Mouse (Mus musculus): ENCODE results near the gene Ndufb3. TPM values are rescaled to one million over a fixed set of nuclear protein-coding genes. Genes with fewer than 3 reads are reported as not detected.
A peak's percentile ranks its signal among the peaks of the same experiment; 100 is the strongest.
"Not testable (repeated sequence)": the region's sequence is repeated elsewhere in the genome, so short reads cannot be mapped to it uniquely, and the experiment has no call there.

The Ndufb3 gene
- polyA plus RNA-seq, 1 experiment from 2014 or later = 168 TPM

DNA sequence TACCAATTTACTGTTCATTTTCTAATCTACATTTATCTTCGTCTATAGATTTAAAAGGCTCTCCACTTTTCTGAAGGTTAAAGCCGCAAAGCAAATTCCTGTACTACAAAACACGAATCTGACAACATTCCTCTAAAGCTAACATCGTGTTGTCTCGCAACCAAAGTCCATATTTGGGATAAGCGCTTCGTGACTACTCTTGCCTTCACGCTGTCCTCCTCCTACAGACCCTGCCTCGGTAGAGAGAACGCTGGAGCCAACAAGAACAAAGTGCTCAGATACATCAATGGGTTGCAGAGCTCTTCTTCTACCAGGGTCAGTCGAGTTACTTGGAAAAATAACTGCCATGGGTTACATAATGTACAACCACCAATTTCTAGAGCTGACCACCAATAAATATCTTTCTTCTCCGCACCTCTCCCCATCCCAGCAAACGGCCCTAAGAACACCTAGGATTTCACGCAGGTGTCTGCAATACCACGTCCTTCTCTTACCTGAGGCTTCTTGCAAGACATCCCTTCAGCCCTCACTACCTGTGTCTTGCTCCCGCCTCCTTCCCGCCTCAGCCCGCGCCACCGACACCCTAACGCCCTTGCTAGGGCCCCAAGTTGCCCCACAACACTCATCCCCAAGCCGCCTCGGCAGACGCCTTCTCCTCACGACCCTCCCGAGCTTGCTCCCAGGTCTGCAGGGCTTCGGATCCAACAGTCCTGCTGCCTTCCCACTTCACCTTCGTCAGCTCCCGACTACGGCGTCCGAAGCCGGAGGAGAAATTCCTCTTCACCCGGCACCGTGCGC is 612 bp upstream of the Ndufb3 start:
- Histone ChIP-seq H3K36me3 (no peaks in the 10 kb centered on the region), H3K4me1 (peaks cover 16% of the 10 kb centered on the region), H3K27ac (replicated peaks) (peak overlapping the region; percentile 87; the same call in 1 of the 2 replicates), H3K4me3 (peak overlapping the region; percentile 90), H3K27me3 (no peaks in the 10 kb centered on the region), H3K9ac (replicated peaks) (peak overlapping the region; percentile 88), H3K9me3 (no peaks in the 10 kb centered on the region), H3K4me2 (replicated peaks) (peak overlapping the region; percentile 83)
- peak; percentile 87 for ATAC-seq (replicated peaks)
- WGBS = 6% methylated on average over 35 of the region's 36 CpGs

DNA sequence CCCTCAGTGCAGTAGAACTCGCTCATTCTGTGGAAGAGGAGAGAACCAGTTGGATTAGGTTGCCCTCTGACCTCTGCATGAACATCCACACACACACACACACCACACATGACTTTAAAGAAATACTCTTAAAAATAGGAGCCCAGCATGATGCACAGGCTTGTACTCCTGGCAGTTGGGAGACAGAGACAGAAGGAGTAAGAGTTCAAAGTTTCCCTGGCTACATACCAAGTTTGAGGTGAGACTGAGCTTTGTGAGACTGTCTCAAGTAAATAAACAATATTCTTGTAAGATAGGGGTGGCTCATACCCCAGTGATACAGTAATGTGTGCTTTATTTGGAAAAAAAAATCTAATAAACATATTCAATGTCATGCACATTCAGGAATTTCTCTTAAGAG is 1.3 kb downstream of the Ndufb3 start:
- no peaks in the 10 kb centered on the region for H3K9me3 ChIP-seq
- H3K9ac ChIP-seq (replicated peaks) = no peak overlapping the region
- peak overlapping the region; percentile 61; the same call in 1 of the 2 replicates for H3K4me2 ChIP-seq (replicated peaks)
- H3K4me1 ChIP-seq = peaks cover 16% of the 10 kb centered on the region
- no peak for ATAC-seq (replicated peaks)
- H3K27ac ChIP-seq (replicated peaks) = no peak overlapping the region
- 0 out of 2 replicates have a peak, but pooled peaks cover 3% of the 10 kb centered on the region for H3K36me3 ChIP-seq
- H3K4me3 ChIP-seq = peak overlapping the region; percentile 90
- H3K27me3 ChIP-seq = no peaks in the 10 kb centered on the region
- 96% methylated on average over 1 of the region's 1 CpGs for WGBS

DNA sequence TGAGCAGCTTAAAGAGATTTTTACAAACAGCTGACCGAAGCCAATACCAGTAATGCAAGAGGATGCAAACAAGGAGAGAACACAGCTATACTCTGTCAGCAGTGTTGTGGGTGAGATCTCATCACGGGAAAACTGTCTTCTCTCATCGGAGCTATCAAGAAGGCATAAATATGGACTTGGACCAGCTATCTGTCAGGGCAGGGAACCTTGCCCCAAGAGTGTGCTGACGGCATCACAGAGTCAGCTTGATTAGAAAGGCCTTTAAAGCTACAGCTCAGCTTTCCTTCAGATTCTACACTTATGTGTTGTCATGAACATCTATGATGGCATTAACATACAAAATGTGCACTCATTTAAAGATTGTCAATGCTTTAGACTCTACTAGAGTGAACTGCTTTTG is 16.5 kb downstream of the Ndufb3 start:
- H3K4me2 ChIP-seq (replicated peaks) = no peak overlapping the region
- H3K27me3 ChIP-seq = no peaks in the 10 kb centered on the region
- no peaks in the 10 kb centered on the region for H3K9me3 ChIP-seq
- no peak overlapping the region for H3K9ac ChIP-seq (replicated peaks)
- no peaks in the 10 kb centered on the region for H3K36me3 ChIP-seq
- no peak for ATAC-seq (replicated peaks)
- WGBS = 87% methylated on average over 4 of the region's 4 CpGs
- H3K27ac ChIP-seq (replicated peaks) = no peak overlapping the region
- H3K4me3 ChIP-seq = no peak overlapping the region
- no peaks in the 10 kb centered on the region for H3K4me1 ChIP-seq

DNA sequence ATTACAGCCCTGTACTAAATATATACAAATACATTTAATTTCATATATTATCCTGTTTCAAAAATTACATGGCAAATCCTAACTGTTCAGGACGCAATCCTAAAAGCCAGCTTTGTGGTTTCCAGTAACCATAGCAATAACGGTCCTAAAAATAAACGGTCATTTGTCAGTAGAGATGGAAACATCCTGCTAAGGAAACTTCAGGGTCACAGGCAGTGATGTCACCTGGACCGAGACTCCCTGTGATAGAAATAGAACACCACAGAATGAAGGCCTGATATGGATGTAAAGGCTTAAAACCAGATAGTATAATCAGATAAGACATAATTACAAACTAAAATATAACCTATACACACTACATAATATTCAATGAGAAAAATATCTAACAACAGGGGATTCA is 17.6 kb downstream of the Ndufb3 start:
- Histone ChIP-seq H3K4me3 (no peak overlapping the region), H3K27ac (replicated peaks) (no peak overlapping the region), H3K9me3 (no peaks in the 10 kb centered on the region), H3K9ac (replicated peaks) (no peak overlapping the region), H3K36me3 (no peaks in the 10 kb centered on the region), H3K27me3 (no peaks in the 10 kb centered on the region), H3K4me1 (no peaks in the 10 kb centered on the region), H3K4me2 (replicated peaks) (no peak overlapping the region)
- ATAC-seq (replicated peaks) = no peak
- WGBS = 87% methylated on average over 4 of the region's 4 CpGs

DNA sequence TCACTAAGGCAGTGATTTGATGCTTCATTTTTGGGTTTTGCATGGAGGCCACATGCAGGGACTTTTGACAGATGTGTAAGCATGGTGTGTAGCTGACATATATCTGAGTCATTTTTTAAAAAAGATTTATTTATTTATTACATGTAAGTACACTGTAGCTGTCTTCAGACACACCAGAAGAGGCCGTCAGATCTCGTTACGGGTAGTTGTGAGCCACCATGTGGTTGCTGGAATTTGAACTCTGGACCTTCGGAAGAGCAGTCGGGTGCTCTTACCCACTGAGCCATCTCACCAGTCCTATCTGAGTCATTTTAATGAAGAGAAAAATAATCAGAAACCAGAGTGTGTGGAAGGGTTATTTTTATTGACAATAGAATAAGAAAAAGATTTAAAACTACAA is 23.4 kb downstream of the Ndufb3 start:
- not testable (repeated sequence) for H3K4me3 ChIP-seq; H3K4me1 ChIP-seq; H3K27me3 ChIP-seq; H3K36me3 ChIP-seq; H3K27ac ChIP-seq (replicated peaks); ATAC-seq (replicated peaks); H3K9ac ChIP-seq (replicated peaks); H3K9me3 ChIP-seq; H3K4me2 ChIP-seq (replicated peaks)
- WGBS = 92% methylated on average over 5 of the region's 5 CpGs

DNA sequence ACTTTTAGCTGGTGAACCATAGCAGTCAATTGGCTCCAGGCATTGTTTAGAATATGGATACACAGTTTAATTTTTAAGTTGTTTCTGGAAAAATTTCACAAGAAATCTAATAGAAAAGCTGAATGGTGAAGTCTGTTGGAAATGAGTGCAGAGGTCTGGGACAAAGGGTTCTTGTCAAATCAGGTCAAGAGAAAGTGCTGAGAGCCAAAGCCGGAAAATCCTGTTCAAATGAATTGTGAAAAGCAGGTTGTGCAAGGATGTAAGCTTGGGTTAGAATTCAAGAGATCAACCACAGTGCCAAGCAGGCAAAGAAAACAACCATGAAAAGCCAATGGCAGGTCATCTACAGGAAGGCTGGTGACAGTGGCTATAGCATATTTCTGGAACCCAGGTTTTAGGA is 24.0 kb downstream of the Ndufb3 start:
- Histone ChIP-seq H3K9me3 (no peaks in the 10 kb centered on the region), H3K36me3 (no peaks in the 10 kb centered on the region), H3K27ac (replicated peaks) (no peak overlapping the region), H3K27me3 (no peaks in the 10 kb centered on the region), H3K4me1 (no peaks in the 10 kb centered on the region), H3K9ac (replicated peaks) (no peak overlapping the region), H3K4me2 (replicated peaks) (no peak overlapping the region), H3K4me3 (no peak overlapping the region)
- 85% methylated on average over 1 of the region's 1 CpGs for WGBS
- ATAC-seq (replicated peaks) = no peak

DNA sequence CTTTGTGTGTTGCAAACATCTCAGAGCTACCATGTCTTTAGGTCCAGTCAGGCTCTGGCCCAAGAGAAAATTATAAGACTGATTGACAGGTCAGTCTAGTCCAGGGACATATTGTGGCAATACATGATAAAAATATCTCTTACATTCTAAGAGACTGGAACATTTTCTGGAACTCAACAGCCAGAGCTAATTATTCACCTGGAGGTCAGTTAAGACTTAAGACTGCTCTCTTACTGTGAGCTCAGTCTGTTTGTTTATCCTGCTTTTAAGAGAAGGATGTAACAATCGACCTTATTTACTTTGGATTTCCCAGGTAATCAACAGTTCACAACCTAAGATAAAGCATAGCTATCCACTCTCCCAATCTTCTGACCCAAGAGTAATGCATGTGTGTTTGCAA is 24.4 kb downstream of the Ndufb3 start:
- no peaks in the 10 kb centered on the region for H3K4me1 ChIP-seq
- H3K9me3 ChIP-seq = no peaks in the 10 kb centered on the region
- H3K36me3 ChIP-seq = no peaks in the 10 kb centered on the region
- no peak for ATAC-seq (replicated peaks)
- H3K4me3 ChIP-seq = no peak overlapping the region
- H3K27me3 ChIP-seq = no peaks in the 10 kb centered on the region
- no peak overlapping the region for H3K27ac ChIP-seq (replicated peaks)
- WGBS = 38% methylated on average over 1 of the region's 1 CpGs
- H3K4me2 ChIP-seq (replicated peaks) = no peak overlapping the region
- no peak overlapping the region for H3K9ac ChIP-seq (replicated peaks)

DNA sequence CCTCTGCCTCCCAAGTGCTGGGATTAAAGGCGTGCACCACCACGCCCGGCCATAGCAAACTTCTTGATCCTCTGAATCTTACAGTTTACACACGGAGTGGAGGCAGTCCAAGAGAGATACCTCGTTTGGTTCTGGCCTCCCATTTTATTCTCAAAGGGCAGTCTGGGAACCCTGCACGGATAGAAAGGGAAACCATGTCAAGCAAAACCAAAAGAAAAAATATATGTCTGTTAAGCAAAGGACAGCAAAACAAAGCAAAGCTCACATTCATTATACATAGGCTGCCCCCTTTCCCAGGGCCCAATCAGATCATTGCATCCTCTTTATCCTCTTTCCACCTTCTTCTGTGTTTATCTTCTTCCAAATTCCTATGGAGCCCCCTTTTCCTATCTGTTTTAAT is 27.6 kb downstream of the Ndufb3 start:
- Histone ChIP-seq H3K4me1 (no peaks in the 10 kb centered on the region), H3K27me3 (no peaks in the 10 kb centered on the region), H3K4me2 (replicated peaks) (no peak overlapping the region), H3K9ac (replicated peaks) (no peak overlapping the region), H3K4me3 (no peak overlapping the region), H3K27ac (replicated peaks) (no peak overlapping the region), H3K9me3 (no peaks in the 10 kb centered on the region), H3K36me3 (no peaks in the 10 kb centered on the region)
- no peak for ATAC-seq (replicated peaks)
- WGBS = 82% methylated on average over 6 of the region's 6 CpGs

DNA sequence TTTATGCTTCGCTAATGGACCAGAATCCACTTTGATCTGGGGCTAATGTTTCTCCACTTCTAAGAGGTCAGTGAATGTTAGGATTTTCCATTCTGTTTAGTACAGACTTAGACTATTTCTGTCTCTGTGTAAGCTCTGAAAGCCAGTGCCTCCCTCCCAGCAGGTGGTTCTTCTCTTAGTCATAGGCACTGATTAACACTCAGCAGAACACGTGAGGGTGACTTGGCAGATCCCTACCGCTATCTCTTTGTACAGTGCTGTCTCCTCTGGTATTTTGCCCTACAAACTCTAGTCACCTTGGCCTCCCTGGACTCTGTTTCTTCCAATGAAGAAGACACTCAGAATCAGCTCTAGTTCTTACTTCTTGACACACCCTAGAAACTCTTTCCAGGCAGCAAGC is 28.2 kb downstream of the Ndufb3 start:
- ATAC-seq (replicated peaks) = no peak
- Histone ChIP-seq H3K4me2 (replicated peaks) (no peak overlapping the region), H3K4me1 (no peaks in the 10 kb centered on the region), H3K9ac (replicated peaks) (no peak overlapping the region), H3K27me3 (no peaks in the 10 kb centered on the region), H3K36me3 (no peaks in the 10 kb centered on the region), H3K4me3 (no peak overlapping the region), H3K9me3 (no peaks in the 10 kb centered on the region), H3K27ac (replicated peaks) (no peak overlapping the region)
- 67% methylated on average over 3 of the region's 3 CpGs for WGBS

DNA sequence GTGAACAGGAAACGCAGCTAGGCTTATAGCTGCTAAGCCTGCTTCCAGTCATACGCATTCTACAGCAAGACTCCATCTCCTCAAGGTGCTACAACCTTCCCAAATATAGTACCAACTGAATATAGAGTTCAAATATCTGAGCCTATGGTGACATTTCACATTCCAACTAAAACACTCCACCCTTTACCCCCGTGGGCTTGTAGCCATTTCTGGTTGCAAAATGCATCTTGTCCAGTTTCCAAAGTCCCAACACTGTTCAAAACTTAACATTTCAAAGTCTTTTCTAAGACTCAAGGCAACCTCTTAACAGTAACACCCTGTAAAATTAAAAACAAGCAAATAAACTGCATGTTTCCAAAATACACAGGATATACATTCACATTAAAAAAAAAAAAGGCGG is 29.0 kb downstream of the Ndufb3 start:
- WGBS = 86% methylated on average over 4 of the region's 4 CpGs
- Histone ChIP-seq H3K4me3 (no peak overlapping the region), H3K9ac (replicated peaks) (no peak overlapping the region), H3K4me2 (replicated peaks) (no peak overlapping the region), H3K4me1 (no peaks in the 10 kb centered on the region), H3K9me3 (no peaks in the 10 kb centered on the region), H3K36me3 (no peaks in the 10 kb centered on the region), H3K27ac (replicated peaks) (no peak overlapping the region), H3K27me3 (no peaks in the 10 kb centered on the region)
- no peak for ATAC-seq (replicated peaks)

DNA sequence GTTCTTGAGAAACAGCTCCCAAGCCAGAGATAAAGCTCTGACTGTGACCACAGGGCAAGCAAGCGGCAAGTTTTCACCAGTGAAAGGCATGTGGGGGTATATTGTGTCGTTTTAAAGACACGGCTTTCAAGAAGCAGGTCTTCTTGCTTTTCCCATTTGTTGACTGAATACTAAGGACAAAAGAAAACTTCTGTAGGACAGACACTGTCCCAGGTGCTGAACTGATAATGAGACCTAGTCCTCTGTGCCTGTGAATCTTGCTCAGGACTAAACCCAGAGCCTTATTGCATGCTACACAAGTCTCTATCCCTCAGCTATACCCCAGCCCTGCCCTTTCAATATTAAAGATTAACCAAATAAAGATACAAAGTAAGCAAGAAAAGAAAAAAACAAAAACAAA is 30.0 kb downstream of the Ndufb3 start:
- no peaks in the 10 kb centered on the region for H3K27me3 ChIP-seq
- no peak overlapping the region for H3K4me3 ChIP-seq
- no peaks in the 10 kb centered on the region for H3K4me1 ChIP-seq
- H3K36me3 ChIP-seq = no peaks in the 10 kb centered on the region
- H3K4me2 ChIP-seq (replicated peaks) = no peak overlapping the region
- no peak overlapping the region for H3K9ac ChIP-seq (replicated peaks)
- no peaks in the 10 kb centered on the region for H3K9me3 ChIP-seq
- no peak overlapping the region for H3K27ac ChIP-seq (replicated peaks)
- no peak for ATAC-seq (replicated peaks)
- WGBS = 69% methylated on average over 3 of the region's 3 CpGs

DNA sequence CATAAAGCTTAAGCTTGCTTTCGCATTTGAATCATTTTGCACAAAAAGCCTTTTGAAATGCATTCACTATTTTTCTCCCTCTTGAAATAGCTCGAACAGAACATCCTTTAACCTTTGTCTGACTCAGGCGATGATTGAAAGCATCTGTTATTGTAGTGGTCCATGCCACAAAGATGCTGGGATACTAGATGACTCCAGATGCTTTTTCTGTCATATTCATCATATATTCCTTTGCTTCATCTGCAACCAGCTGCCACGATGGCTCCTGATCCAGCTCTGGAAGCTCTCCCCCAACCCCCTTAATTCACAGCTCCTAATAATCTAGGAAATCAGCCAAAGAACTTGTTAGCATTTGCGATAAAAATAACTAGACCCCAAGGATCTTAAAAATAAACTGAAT is 30.9 kb downstream of the Ndufb3 start:
- WGBS = 51% methylated on average over 5 of the region's 5 CpGs
- no peaks in the 10 kb centered on the region for H3K4me1 ChIP-seq
- no peaks in the 10 kb centered on the region for H3K9me3 ChIP-seq
- no peak overlapping the region for H3K4me2 ChIP-seq (replicated peaks)
- no peaks in the 10 kb centered on the region for H3K36me3 ChIP-seq
- H3K9ac ChIP-seq (replicated peaks) = no peak overlapping the region
- no peak overlapping the region for H3K4me3 ChIP-seq
- H3K27me3 ChIP-seq = no peaks in the 10 kb centered on the region
- no peak for ATAC-seq (replicated peaks)
- H3K27ac ChIP-seq (replicated peaks) = 0 out of 2 replicates have a peak overlapping the region, but pooled peaks have one; percentile 4
